Mouse (Mus musculus) thymus, postnatal 14 days (tissue): ENCODE results near the gene Usp48.
A peak's percentile ranks its signal among the peaks of the same experiment; 100 is the strongest.

Experiments used
- DNase-seq: peaks from one replicate; pipeline ENCODE4 v3.0.0; 2021

The Usp48 gene

DNA sequence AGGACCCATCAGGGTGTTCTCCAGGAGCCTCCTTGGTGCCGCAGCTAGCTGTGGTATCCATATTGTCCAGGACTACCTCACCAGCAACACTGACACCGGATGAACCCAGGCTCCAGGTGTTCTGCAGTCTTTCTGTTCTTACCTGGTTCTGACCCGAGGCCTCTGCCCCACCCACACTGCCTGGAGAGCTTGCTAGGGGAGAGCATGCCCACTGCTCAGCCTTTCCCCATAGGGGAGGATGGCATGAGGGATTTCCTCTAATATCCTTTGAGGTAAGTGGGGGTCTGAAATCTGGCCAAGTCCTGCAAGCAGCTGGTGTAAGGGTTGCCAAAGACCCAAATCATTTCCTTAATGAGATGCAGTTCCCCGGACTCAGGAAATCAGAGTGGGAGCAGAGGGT lies 69.9 kb downstream of the Usp48 start:
- DNase-seq, result no peak

DNA sequence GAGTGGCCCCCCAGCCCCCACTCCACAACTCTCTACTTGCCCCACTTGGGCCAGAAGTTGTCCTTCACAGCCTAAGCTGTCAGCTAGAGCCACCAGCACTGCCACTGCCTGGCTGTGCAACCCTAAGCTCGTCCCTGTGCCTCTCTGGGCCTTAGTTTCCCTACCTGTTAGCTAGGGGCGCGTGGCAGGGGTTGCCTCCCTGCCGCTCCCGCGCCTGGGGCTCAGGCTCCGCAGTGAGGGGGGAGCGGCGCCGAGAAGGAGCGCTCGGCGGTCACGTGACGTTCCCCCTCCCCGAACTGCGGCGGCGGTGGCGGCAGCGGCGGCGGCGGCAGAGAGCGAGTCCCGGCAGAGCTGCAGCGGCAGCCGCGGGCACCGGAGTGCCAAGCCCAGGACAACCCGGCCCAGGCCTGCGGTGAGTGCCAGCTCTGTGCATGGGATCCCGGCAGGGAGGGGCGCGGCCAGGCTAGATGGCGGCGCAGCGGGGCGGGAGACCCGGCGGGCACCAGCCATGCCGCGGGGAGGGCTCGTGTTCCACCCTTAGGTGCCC lies 71.0 kb downstream of the Usp48 start, which contains the start of gene Rap1gap:
Gene Rap1gap, plus strand, starts transcription at position 294 of the 547 bp plus-strand sequence.
- DNase-seq, result peak; percentile 61

DNA sequence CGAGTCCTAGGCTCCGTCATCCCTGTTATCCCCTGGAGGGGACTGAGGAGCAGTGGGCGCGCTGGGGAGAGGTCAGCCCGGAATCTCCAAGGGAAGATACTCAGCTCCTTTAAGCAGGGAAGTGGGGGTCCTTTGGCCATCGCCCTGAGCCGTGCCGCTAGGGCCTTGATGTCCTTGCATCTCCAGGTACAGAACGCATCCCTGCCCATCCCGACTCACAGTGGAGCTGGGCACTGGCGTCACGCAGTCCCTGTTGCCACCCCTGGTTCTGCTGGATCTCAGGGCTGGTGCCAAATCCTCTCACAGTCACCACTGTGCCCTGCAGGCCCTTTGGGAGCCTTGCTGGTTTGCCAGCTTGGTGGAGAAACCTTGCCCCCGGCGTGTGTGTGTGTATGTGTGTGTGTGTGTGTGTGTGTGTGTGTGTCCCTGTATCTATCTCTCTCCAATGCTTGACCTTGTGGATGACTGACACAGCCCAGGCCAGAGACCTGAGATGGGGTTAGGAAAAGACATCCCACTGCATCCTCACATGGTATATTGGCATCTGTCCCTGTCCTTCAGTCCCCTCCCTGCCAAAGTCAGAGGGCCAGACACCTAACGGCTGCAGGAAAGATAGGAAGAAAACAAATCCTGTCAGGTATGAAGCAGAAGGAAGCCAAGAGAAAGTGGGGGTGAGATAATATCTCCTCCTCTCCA lies 71.6 kb downstream of the Usp48 start:
- no peak for DNase-seq

DNA sequence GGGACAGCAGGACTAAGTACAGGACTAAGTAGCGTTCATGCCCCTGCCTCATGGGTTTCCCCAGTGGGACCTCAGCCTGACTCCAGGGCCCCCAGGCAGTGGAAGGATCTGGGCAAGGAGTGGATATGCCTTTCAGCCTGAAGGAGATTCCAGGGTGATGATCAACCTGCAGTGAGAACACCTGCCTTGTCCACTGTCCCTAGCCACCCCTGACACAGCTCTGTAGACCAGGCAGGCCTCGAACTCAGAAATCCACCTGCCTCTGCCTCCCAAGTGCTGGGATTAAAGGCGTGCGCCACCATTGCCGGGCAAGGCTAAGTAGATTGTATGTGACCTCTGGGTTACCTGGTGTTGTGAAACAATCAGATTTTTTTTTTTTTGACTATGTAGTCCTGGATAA lies 72.2 kb downstream of the Usp48 start:
- no peak for DNase-seq

DNA sequence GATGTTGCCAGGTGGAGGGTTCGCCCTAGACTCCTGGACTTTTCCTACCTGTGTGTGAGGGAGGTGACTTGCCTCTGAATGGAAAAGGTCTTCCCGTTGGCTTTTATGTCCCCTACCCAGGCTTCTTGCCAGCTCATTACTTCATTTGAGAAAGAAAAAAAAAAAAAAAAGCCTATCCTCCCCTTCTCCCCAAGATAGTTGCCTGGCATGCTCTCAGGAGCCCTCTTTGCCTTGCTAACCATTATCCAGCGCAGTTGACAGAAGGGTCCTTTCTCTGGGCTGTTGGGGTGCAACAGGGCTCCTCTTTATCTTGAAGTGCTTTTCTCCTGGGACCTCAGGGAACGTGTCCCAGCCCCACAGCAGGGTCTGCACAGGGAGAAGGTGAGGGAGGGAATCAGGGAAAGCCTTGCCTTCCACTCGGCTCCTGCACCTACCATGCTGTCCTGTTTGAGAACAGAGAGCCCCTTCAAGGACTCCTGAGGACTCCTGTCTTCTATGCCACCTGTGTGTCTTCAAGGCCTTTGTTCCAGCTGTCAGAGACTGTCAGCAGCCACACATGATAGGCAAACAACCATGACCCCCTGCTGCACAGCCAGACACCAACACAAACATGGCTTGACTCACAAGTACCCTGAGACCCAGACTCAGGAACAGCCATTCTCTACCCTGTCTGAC lies 72.9 kb downstream of the Usp48 start:
- DNase-seq, result no peak

DNA sequence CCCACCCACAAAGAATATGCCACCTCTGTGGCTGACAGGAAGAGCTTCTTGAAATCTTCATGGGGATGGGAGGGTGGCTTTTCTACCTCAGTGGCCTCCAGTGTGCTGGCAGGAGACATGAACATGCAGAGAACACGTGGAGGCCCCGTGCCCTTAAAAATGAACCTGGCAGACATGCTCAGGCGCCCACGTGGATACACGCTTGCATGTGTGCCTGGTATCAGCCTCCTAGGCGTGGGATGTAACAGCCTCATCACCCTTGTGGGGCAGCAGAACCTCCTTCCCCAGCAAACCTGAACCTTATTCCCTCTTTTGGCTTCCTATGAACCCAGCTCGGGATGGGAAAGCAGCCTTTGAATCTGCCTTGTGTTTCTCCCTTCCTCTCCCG lies 73.4 kb downstream of the Usp48 start:
- no peak for DNase-seq

DNA sequence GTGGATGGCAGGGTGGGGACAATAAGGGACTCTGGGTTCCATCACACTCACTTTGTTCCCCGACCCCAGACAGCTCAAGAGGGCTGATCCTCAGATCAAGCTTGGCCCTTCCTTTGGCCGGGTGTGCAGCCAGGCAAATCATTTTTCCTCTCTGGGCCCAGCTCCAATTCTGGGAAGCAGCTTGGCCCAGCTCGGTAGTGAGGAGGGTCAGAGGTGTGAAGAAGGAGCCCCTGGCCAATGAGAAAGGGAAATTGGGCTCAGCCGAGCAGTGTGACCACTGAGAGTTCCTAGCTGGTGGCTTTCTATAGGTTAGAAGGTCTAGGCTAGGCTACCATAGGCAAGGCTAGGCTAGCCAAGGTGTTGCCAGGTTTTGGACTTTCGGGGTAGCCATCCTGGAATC lies 74.2 kb downstream of the Usp48 start:
- DNase-seq, result no peak

DNA sequence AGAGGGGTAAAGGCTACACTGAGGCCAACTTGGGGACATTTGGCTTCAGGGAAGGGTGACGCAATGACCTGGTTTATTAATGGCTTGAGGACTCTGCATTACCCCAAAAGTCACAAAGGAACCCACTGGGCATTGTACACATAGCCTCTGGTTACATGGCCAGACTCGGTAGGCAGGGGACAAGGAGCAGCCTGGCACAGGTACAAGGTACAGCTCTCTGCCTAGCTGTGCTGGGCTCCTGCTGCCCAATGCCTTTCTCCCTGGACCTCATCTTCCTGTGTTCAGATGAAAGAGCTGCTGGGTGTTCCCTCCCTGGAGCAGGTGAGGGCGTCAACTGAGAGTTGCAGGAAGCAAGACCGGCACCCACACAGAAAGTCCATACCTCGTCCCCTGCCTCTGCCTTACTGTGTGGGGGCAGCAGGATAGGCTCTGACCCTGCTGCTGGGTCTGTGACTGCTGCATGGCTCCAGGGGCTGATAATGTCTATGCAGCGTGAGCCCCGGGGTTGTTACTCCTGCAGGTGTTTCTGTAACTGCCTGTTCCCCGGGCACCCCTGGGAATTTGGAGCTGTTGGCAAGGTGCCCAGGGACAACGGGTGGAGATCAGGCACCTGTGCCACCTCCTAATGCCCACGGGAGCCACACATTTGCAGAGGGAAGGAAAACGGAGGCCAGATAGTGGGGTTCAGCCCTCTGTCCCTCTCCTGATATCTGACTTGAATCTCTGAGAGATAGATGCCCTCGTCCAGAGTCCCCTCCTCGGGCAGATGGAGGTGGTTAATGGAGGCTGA lies 78.4 kb downstream of the Usp48 start:
- no peak for DNase-seq

DNA sequence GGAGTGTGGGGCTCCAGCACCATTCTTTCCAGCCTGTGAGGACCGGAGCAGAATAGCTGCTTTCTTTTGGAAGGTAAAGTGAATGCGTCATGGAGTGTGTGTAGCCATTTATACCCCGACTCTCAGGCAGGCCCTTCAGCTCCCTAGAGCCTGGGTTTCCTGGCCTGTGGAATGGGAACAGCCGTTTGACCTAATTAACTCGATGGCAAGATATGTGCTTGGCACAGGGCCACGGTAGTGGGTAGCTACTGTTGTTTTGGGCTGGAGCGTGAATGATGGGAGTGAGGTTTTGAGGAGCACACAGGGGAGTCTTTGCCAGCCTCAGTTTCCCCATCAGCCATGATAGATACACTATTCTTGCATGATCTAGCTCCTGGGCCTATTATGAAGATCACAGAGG lies 82.0 kb downstream of the Usp48 start:
- DNase-seq, result no peak

DNA sequence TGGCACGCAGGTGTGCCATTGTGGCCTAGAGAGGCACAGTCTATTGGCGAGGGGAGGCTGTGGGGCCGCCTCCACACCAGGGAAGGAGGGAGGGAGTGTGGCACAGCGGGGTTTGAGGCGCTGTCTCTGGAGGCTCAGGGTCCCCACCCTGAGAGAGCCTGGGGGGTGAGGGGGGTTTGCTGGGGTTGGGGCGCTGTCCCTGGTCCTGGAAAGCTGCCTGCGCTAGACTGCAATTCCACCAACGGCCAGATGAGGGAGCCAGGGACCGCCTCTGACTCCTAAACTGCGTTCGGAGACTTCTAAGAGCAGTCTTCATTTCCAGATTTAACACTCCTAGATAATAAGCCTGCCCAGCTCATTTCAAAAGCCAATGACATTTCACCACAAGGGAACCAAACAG lies 82.5 kb downstream of the Usp48 start:
- peak; percentile 71 for DNase-seq

DNA sequence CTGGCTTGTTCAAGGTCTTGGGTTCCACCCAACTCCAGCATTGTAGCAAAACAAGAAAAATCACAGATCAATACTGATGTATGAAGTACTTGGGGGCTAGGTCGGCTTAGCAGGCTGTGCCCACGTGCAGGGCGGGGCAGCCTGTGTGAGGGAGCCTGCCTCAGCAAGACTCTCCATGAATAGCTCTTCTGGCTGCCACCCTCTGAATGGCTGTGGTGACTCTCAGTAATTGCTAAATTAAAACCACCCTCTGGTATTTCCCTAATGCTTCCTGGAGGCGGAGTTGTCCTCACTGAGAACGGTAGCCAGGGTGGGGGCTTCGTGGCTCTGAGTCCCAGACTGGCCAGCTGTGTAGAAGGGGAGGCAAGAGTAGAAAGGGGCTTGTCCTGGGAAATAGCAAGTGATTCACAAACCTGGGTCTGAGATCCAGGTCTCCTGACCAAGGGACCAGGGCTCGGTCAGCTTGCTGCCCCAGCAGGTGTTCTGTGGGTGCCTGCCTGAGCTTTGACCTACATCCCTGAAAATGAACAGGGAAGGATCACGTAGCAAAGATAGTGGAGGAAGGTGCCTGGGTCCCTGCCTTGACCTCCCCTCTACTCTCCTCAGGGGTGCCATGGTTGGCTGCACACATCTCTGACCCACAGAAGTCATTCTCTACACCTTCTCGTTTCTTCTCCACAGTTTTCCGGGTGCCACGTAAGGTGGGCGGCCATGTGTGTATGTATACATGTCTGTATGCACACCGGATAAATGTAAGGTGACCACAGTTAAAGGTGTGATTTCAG lies 83.3 kb downstream of the Usp48 start:
- no peak for DNase-seq

DNA sequence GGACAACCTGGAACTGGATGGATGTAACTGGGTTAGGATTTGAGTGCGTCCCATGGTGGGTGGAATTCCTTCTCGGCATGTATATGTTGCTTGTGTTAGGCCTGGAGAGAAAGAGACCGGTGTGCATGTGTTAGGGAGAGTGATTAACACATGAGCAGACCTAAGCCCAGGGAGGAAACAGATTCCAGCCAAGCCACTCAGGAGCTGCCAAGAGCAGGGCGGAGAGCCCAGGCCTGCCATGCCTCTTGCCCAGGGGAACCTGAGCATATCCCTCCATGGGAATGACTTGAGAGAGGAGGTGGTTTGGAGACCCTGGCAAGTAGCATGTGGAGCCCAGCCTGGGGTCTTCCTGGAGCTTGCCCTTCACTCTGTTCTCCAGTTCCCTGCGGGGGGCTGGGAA lies 84.4 kb downstream of the Usp48 start:
- DNase-seq, result no peak

DNA sequence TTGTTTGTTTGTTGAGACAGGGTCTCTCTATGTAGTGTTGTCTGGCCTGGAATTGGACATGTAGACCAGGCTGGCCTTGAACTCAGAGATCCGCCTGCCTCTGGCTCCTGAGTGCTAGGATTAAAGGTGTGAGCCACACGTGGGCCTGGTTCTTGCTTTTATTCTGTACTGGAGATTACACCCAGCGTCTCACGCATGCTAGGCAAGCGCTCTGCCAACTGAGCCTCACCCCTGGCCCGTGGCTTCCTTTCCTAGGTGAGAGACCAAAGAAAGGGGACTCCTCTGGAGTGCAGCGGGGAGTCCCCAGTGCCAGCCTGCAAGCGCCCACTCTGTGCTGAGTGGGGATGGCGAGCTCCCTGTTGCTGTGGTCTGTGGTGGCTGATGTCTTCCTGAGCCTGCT lies 85.0 kb downstream of the Usp48 start:
- DNase-seq, result no peak

DNA sequence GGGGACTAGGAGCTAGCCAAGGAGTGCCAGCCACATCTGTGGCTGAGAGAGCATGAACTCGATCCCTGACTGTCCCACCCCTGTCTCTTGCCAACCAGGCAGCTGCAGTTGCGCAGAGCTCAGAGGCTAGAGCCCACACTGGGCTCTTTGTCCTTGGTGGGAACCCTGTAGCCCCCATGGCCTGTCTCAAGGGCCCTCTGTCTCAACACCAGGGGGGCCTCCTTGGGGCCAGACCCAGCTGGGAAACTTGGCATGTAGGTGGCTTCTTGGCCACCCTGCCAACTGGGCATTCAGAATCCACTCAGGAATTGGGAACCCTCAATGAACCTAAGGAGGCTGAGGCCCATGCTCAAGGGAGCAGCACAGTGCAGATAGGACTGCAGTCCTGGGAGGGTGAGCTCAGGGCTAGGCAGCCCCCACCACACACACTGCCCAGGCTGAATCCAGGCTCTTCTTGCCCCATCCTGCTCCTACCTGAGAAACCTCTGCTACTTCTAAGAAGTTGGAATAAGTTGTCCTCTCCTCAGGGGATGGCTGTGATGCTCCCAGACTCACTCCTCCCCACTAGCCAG lies 86.5 kb downstream of the Usp48 start:
- DNase-seq, result no peak

DNA sequence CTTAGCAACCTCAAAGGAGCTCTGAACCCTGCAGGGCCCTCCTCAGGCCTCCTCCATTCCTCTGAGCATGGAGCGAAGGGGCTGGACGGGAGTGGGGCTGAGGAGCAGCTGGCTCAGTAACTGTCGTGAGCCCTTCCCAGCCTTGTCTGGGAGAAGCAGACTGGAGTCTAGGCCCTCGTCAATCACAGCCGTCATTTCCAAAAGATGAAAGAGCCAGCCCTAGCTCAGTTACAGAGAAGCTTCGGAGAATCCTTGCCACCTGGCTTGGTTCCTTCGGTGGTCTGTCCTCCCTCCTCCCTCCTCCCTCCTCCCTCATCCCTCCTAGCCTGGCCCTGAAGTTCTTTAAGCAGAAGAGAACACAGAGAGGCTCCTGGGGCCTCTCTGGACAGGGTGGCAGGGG lies 87.2 kb downstream of the Usp48 start:
- no peak for DNase-seq

DNA sequence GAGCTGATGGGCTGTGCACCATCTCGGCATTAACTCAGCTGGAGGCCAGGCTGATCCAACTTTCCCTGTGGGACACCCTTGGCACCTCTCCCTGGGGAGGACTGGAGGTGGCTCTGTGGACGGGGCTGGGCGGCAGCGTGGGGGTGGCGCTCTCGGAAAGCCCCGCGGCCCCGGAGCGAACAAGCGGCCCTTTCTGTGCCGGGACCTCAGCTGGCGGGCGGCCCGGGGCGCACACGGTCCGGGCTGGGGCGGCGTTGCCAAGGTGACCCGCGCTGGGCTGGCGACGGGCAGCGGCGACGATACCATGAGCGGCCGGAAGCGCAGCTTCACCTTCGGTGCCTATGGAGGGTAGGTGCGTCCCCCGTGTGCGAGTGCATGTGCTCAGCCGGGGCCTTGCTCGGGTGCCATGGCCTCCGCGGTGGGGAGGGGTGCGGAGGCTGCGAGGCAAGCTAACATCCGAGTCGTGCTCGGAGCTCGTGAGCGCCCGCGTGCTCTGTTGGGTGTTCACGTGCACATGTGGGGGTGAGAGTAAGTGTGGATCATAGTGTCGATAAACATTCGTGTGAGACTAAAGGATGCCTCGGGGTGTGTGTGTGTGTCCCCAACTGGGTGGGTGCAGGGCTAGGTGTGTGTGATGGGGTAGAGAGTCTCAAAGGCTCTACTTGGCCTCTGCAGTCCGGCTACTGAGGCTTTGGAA lies 88.0 kb downstream of the Usp48 start:
- no peak for DNase-seq

DNA sequence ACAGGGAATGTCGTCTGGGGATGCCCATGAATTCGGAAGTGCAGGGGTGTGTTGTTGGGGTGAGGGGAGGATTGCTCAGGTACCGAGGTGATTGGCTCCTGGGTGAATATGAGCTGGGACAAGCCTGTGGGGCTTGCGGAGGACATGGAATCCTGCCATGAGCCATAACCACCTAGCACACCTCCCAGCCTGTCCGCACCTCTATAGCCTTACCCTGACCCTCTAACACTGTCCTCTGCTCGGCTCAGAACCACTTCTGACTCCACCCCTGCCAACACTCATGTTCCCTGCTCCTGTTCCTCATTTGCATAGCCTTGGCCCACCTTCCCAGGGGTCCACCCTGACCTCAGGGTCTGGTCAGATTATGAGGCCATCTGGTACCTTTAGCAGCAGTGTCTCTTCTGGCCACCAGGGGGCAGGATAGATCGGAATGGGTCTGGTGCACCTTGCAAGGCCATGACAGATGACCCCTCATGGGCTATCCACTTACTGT lies 89.5 kb downstream of the Usp48 start:
- DNase-seq, result peak; percentile 33

DNA sequence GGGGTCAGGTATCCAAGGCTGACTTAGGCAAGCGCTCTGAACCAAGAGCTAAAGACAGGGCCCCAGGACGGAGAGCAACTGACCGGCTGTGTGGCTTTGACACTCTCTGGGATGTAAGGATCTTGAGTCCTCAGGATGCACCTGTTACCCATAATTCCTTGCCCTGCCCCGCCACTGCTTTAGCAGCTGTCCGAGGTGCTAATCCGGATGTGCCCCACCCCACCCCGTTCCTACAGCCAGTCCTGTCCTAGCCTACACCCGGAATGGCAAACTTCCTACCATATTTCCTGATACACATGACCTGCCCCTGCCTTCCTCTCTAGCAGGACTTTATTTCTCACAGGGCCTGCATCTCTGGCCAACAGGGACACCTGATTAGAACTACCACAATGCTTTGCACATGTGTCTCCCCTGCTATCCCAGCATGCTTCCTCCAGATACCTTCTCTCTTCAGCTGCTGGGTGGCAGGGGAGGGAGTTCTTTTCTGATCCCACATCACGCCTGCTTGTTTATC lies 91.3 kb downstream of the Usp48 start:
- no peak for DNase-seq

DNA sequence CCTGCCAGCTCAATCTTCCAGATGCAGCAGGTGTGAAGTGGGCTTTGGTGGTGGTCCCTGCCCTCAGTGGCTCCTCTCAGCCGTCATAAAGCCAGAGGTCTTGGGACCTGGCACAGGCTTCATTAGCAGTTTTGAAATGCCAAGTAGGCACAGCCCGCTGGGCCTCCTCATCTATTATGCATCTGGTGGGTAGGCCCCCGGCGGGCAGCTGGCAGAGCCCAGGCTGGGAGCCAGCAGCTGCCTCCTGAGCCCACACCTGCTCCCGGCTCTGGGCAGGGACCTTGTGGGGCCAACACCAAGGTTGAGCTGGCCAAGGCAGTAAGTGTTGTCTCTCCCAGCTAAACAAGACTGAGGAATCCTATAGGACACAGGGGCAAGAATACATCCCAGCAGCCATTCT lies 92.7 kb downstream of the Usp48 start:
- no peak for DNase-seq

DNA sequence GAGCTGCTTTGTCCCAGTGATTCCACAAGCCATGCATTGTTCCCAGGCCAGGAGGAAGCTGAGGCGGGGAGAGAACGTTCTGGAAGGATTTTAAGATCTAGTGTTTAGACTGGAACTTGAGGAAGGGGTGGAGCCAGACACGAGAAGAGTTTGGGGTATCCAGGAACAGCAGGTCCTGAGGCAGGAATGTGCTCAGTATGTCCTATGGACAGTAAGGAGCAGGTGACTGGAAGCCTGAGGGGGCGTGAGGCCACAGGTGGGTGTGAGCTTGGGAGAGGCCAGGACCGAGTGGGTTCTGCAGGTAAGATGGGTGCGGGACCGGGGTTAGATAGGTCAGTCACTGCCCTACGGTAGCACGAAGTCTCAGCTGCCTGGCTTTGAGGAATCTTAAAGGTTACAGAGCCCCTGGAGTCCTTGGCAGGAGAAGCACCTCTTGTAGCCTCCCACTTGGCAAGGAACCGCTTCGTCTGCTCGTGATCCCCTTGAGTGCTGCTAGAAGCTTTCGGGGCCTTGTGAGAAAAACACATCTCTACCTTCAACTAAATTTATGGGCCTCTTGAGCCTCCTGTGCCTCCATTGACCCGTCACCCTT lies 93.8 kb downstream of the Usp48 start:
- DNase-seq, result no peak
